8 mouse cellular contexts compared by ENCODE assay signal in genomic region chr7:81992131-81993061, GRCm38 (mm10). TPM values are rescaled to one million over a fixed set of nuclear protein-coding genes. Genes with fewer than 3 reads are reported as not detected.
DNase-seq lines count a peak whose midpoint lies in the region; ATAC-seq and TF ChIP-seq lines count a peak whose summit lies in the region.

Gene Bnc1, minus strand, starts transcription at chr7:81992292.

- no peaks in the 10 kb centered on the region for H3K79me3 ChIP-seq in C2C12 (ENCODE audit: low read depth)

- peaks cover 33% of the 10 kb centered on the region for H3K4me1 ChIP-seq in forebrain, embryonic 10.5 days
- H3K4me1 ChIP-seq in intestine, postnatal 0 days (replicated peaks; ENCODE audit: control insufficient read depth, insufficient read depth, low read length) = no peaks in the 10 kb centered on the region
- H3K4me1 ChIP-seq in midbrain, postnatal 0 days (ENCODE audit: insufficient read depth, low read length) = no peaks in the 10 kb centered on the region

- intact Hi-C loops in gastrocnemius, adult 2 months (cut with DNase I) = no loop called here

- peak; percentile 28 for DNase-seq in gastrocnemius, adult 2 months
- no peak for DNase-seq in gastrocnemius, postnatal 25 days
- DNase-seq in forebrain, embryonic 10.5 days (ENCODE audit: extremely low spot score, low spot score) = peak; percentile 56
- no peak for DNase-seq in midbrain, postnatal 0 days (ENCODE audit: low spot score)
- no peak for DNase-seq in layer of hippocampus, adult 11-12 months (ENCODE audit: low spot score)

- no peak within 1 kb of the TSS for H3K27ac ChIP-seq in gastrocnemius, adult 2 months
- peak within 1 kb of the TSS; percentile 60; the same call in 1 of the 2 replicates for H3K27ac ChIP-seq in forebrain, embryonic 10.5 days
- H3K27ac ChIP-seq in intestine, postnatal 0 days (ENCODE audit: low read depth, low read length) = no peak within 1 kb of the TSS
- no peak within 1 kb of the TSS for H3K27ac ChIP-seq in midbrain, postnatal 0 days (ENCODE audit: low read depth, low read length)

- ATAC-seq in intestine, postnatal 0 days = 0 out of 2 replicates have a peak, but pooled peaks have one; percentile 33
- peak; percentile 41 for ATAC-seq in midbrain, postnatal 0 days (ENCODE audit: low FRiP score)
- no peak for ATAC-seq in activated CD4-positive, CD25-positive, alpha-beta regulatory T cell, adult 4 months

- peaks cover 50% of the 10 kb centered on the region for H3K27me3 ChIP-seq in C2C12 (ENCODE audit: control insufficient read depth, insufficient read depth, insufficient read length)
- peaks cover 99% of the 10 kb centered on the region for H3K27me3 ChIP-seq in forebrain, embryonic 10.5 days (ENCODE audit: poor library complexity, severe bottlenecking)
- peaks cover 60% of the 10 kb centered on the region for H3K27me3 ChIP-seq in intestine, postnatal 0 days (replicated peaks; ENCODE audit: control insufficient read depth, insufficient read depth, low read length)
- H3K27me3 ChIP-seq in midbrain, postnatal 0 days (ENCODE audit: insufficient read depth, low read length) = peaks cover 52% of the 10 kb centered on the region

- no peak for TF ChIP-seq CTCF in gastrocnemius, adult 2 months (IDR thresholded peaks at IDR 0.05)
- TF ChIP-seq CTCF in C2C12 (IDR thresholded peaks at IDR 0.05; ENCODE audit: control insufficient read depth, insufficient read depth, insufficient read length) = no peak
- no peak for TF ChIP-seq CTCF in intestine, postnatal 0 days (IDR thresholded peaks at IDR 0.05; ENCODE audit: low read depth)
- no peak for TF ChIP-seq CTCF in midbrain, postnatal 0 days (IDR thresholded peaks at IDR 0.05)

- H3K36me3 ChIP-seq in C2C12 (ENCODE audit: control insufficient read depth, insufficient read depth) = no peaks in the 10 kb centered on the region
- H3K36me3 ChIP-seq in forebrain, embryonic 10.5 days (replicated peaks) = no peaks in the 10 kb centered on the region
- no peaks in the 10 kb centered on the region for H3K36me3 ChIP-seq in intestine, postnatal 0 days (ENCODE audit: control insufficient read depth, insufficient read depth)
- no peaks in the 10 kb centered on the region for H3K36me3 ChIP-seq in midbrain, postnatal 0 days (ENCODE audit: insufficient read depth, low read length)

- no peaks in the 10 kb centered on the region for H3K79me2 ChIP-seq in C2C12 (ENCODE audit: control insufficient read depth, insufficient read depth)

- H3K4me2 ChIP-seq in intestine, postnatal 0 days (replicated peaks; ENCODE audit: low read depth) = peak within 1 kb of the TSS; percentile 93
- peak within 1 kb of the TSS; percentile 85 for H3K4me2 ChIP-seq in midbrain, postnatal 0 days (ENCODE audit: low read depth, low read length, poor library complexity, severe bottlenecking)

- H3ac ChIP-seq in C2C12 (ENCODE audit: control insufficient read depth, insufficient read length, low read depth) = no peak within 1 kb of the TSS

- WGBS in forebrain, embryonic 10.5 days = under 1% methylated on average over 104 of the region's 105 CpGs
- 2% methylated on average over 100 of the region's 105 CpGs for WGBS in intestine, postnatal 0 days
- WGBS in midbrain, postnatal 0 days = 2% methylated on average over 56 of the region's 105 CpGs

- peak within 1 kb of the TSS; percentile 67 for H3K4me3 ChIP-seq in gastrocnemius, adult 2 months
- peak within 1 kb of the TSS; percentile 11 for H3K4me3 ChIP-seq in C2C12 (ENCODE audit: insufficient read depth, poor library complexity, severe bottlenecking)
- peak within 1 kb of the TSS; percentile 63 for H3K4me3 ChIP-seq in forebrain, embryonic 10.5 days
- peak within 1 kb of the TSS; percentile 55 for H3K4me3 ChIP-seq in intestine, postnatal 0 days (ENCODE audit: low read depth, low read length)
- H3K4me3 ChIP-seq in midbrain, postnatal 0 days (ENCODE audit: low read depth, low read length) = peak within 1 kb of the TSS; percentile 44

- H3K9me3 ChIP-seq in forebrain, embryonic 10.5 days = no peaks in the 10 kb centered on the region
- no peaks in the 10 kb centered on the region for H3K9me3 ChIP-seq in intestine, postnatal 0 days (ENCODE audit: control insufficient read depth)
- no peaks in the 10 kb centered on the region for H3K9me3 ChIP-seq in midbrain, postnatal 0 days (ENCODE audit: low read length)

- peak within 1 kb of the TSS; percentile 34; the same call in 1 of the 2 replicates for H3K9ac ChIP-seq in intestine, postnatal 0 days (ENCODE audit: low read depth, low read length)
- H3K9ac ChIP-seq in midbrain, postnatal 0 days (replicated peaks; ENCODE audit: low read length, poor library complexity, severe bottlenecking) = 0 out of 2 replicates have a peak within 1 kb of the TSS, but pooled peaks have one; percentile 36

TF ChIP-seq in C2C12, 6 proteins besides CTCF, POLR2A, EP300 and RAD21:
- TF ChIP-seq MYOG (IDR thresholded peaks at IDR 0.05; ENCODE audit: control insufficient read depth, extremely low read depth, insufficient read length) (no peak), MYOD1 (IDR thresholded peaks at IDR 0.05; ENCODE audit: control insufficient read depth, insufficient read length, low read depth) (no peak), MAX (IDR thresholded peaks at IDR 0.05) (no peak), USF1 (IDR thresholded peaks at IDR 0.05; ENCODE audit: low read depth) (no peak), CEBPB (IDR thresholded peaks at IDR 0.05; ENCODE audit: low read depth) (no peak), FOSL1 (IDR thresholded peaks at IDR 0.05; ENCODE audit: insufficient read depth, low read length, poor library complexity, severe bottlenecking) (no peak)

RNA-seq across cellular contexts. Expression of gene Bnc1, which starts in this region (rescaled TPM):
- total RNA-seq in gastrocnemius, adult 2 months (2021) = not detected
- under 1 TPM in 1 of 2 experiments, not detected in 1; 0.05 TPM for total RNA-seq in gastrocnemius, postnatal 25 days (2021)
- polyA plus RNA-seq in C2C12 (2012; fragmentation: generic; extraction: Trizol) = 0.06 TPM
- polyA plus RNA-seq in forebrain, embryonic 10.5 days (2016; fragmentation: Nextera tagmentation; extraction: Ambion mirVana) = 0.54 and 0.76 TPM in 2 replicates
- polyA plus RNA-seq in intestine, postnatal 0 days (2015; fragmentation: Nextera tagmentation; extraction: Ambion mirVana) = 0.76 and 0.93 TPM in 2 replicates
- total RNA-seq in midbrain, postnatal 0 days (2014; rRNA removed) = 0.22 and 0.47 TPM in 2 replicates
- 0.02 TPM in 1 of 2 replicates, not detected in the other for polyA plus RNA-seq in midbrain, postnatal 0 days (2015; fragmentation: Nextera tagmentation; extraction: Ambion mirVana)
- not detected for polyA plus RNA-seq in activated CD4-positive, CD25-positive, alpha-beta regulatory T cell, adult 4 months (2017; shearing (Covaris generic))

Comparison
In these comparisons a context has a peak if more than half of its experiments do, and no peak if none do; other contexts are left out.
1. Peak in DNase-seq and H3K4me3 ChIP-seq in gastrocnemius, adult 2 months; RNA of the gene not detected or under 1 TPM.
2. Peak in DNase-seq, H3K4me3 ChIP-seq and H3K27ac ChIP-seq in forebrain, embryonic 10.5 days; RNA of the gene not detected or under 1 TPM.
3. Peak in ATAC-seq, H3K4me3 ChIP-seq, H3K9ac ChIP-seq and H3K4me2 ChIP-seq in intestine, postnatal 0 days; RNA of the gene not detected or under 1 TPM.
4. Peak in ATAC-seq, H3K4me3 ChIP-seq, H3K9ac ChIP-seq and H3K4me2 ChIP-seq in midbrain, postnatal 0 days; RNA of the gene not detected or under 1 TPM.
5. H3K4me3 ChIP-seq: peak in every context shown above with its lines; median percentile 67 in gastrocnemius, adult 2 months; 63 in forebrain, embryonic 10.5 days; 55 in intestine, postnatal 0 days; 44 in midbrain, postnatal 0 days; 11 in C2C12.